Comparison of ENCODE assay signal across 9 mouse cellular contexts in the genomic region with DNA sequence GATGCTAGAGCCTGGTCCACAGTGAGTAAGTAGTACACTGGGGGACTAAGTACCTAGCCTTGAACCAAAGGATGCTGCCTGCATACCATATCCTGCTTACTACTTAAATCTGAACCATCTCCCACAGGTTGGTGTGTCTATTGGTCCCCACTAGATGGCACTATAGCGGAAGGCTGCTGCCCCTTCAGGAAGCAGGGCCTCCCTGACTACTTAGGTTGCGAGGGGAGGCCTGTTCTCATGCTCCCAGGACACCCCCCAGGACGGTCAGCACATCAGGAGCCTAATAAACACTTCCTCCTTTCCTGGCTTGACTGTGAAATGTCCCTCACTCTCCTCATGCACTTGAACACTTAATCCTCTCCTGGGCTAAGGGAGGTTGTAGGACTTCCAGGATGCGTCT. TPM values are rescaled to one million over a fixed set of nuclear protein-coding genes. Genes with fewer than 3 reads are reported as not detected.
DNase-seq lines count a peak whose midpoint lies in the region; ATAC-seq lines count a peak whose summit lies in the region.
"Had no signal": no experiment of that assay in that cellular context is flagged by ENCODE, and none has a peak within 500 bp of the region (broad histone marks: within the 10 kb centered on the region; RNA-seq: fewer than 3 reads in every experiment).

No protein-coding gene starts in this region.

- no peaks in the 10 kb centered on the region for H3K4me1 ChIP-seq in hindbrain, embryonic 11.5 days (replicated peaks; ENCODE audit: control insufficient read depth, insufficient read depth, low read length)
- H3K4me1 ChIP-seq in hindbrain, embryonic 16.5 days (ENCODE audit: control insufficient read depth, insufficient read depth, low read depth, low read length): peaks cover 16% of the 10 kb centered on the region
- H3K4me1 ChIP-seq in forebrain, embryonic 13.5 days: peaks cover 16% of the 10 kb centered on the region

- peaks cover 22% of the 10 kb centered on the region for H3K27me3 ChIP-seq in hindbrain, embryonic 11.5 days (ENCODE audit: control insufficient read depth, insufficient read depth, low read length)
- H3K27me3 ChIP-seq in hindbrain, embryonic 16.5 days (replicated peaks; ENCODE audit: control insufficient read depth, insufficient read depth, low read length): no peaks in the 10 kb centered on the region
- H3K27me3 ChIP-seq in forebrain, embryonic 13.5 days: peaks cover 29% of the 10 kb centered on the region

- H3K4me2 ChIP-seq in hindbrain, embryonic 11.5 days (replicated peaks; ENCODE audit: low read depth, low read length): no peak overlapping the region
- H3K4me2 ChIP-seq in hindbrain, embryonic 16.5 days (ENCODE audit: low read length): no peak overlapping the region
- no peak overlapping the region for H3K4me2 ChIP-seq in forebrain, embryonic 13.5 days
- H3K4me2 ChIP-seq: midbrain, embryonic 12.5 days had no signal

- 36% methylated on average over 4 of the region's 4 CpGs for WGBS in hindbrain, embryonic 11.5 days
- 39% methylated on average over 4 of the region's 4 CpGs for WGBS in hindbrain, embryonic 16.5 days
- WGBS in forebrain, embryonic 13.5 days: 46% methylated on average over 4 of the region's 4 CpGs

- no peak for ATAC-seq in hindbrain, embryonic 11.5 days (ENCODE audit: low FRiP score)
- no peak for ATAC-seq in hindbrain, embryonic 16.5 days
- ATAC-seq in monocyte, adult 5-6 weeks (replicated peaks; ENCODE audit: insufficient number of reproducible peaks, low FRiP score, low TSS enrichment, poor library complexity, severe bottlenecking): peak; percentile 69
- no peak for ATAC-seq in forebrain, embryonic 13.5 days

- peaks cover 37% of the 10 kb centered on the region for H3K36me3 ChIP-seq in hindbrain, embryonic 11.5 days (ENCODE audit: control insufficient read depth, insufficient read depth, low read length)
- H3K36me3 ChIP-seq in hindbrain, embryonic 16.5 days (ENCODE audit: control insufficient read depth, insufficient read depth, low read length): peaks cover 68% of the 10 kb centered on the region
- peaks cover 80% of the 10 kb centered on the region for H3K36me3 ChIP-seq in forebrain, embryonic 13.5 days (ENCODE audit: poor library complexity, severe bottlenecking)

- no peak overlapping the region for H3K27ac ChIP-seq in hindbrain, embryonic 11.5 days (ENCODE audit: low read depth, low read length)
- no peak overlapping the region for H3K27ac ChIP-seq in hindbrain, embryonic 16.5 days (ENCODE audit: low read depth, low read length)
- no peak overlapping the region for H3K27ac ChIP-seq in forebrain, embryonic 13.5 days
- H3K27ac ChIP-seq: midbrain, embryonic 12.5 days had no signal

- H3K4me3 ChIP-seq in hindbrain, embryonic 11.5 days (ENCODE audit: low read depth, low read length): no peak overlapping the region
- no peak overlapping the region for H3K4me3 ChIP-seq in hindbrain, embryonic 16.5 days (ENCODE audit: low read length)
- H3K4me3 ChIP-seq in forebrain, embryonic 13.5 days: no peak overlapping the region
- H3K4me3 ChIP-seq: midbrain, embryonic 12.5 days had no signal

- no peaks in the 10 kb centered on the region for H3K9me3 ChIP-seq in hindbrain, embryonic 11.5 days (ENCODE audit: control insufficient read depth, low read length)
- no peaks in the 10 kb centered on the region for H3K9me3 ChIP-seq in hindbrain, embryonic 16.5 days (ENCODE audit: control insufficient read depth, low read length)
- H3K9me3 ChIP-seq in forebrain, embryonic 13.5 days (replicated peaks): no peaks in the 10 kb centered on the region
- H3K9me3 ChIP-seq: midbrain, embryonic 12.5 days had no signal

- no peak overlapping the region for H3K9ac ChIP-seq in hindbrain, embryonic 11.5 days (ENCODE audit: low read depth, low read length)
- H3K9ac ChIP-seq in hindbrain, embryonic 16.5 days (ENCODE audit: low read depth, low read length): no peak overlapping the region
- no peak overlapping the region for H3K9ac ChIP-seq in forebrain, embryonic 13.5 days
- H3K9ac ChIP-seq: midbrain, embryonic 12.5 days had no signal

- peak; percentile 64 for DNase-seq in hindbrain, embryonic 11.5 days (ENCODE audit: low spot score)
- DNase-seq in B cell, adult 2 months: peak; percentile 75
- peak; percentile 69 for DNase-seq in MN1 (ENCODE audit: low spot score)
- DNase-seq in embryo, embryonic 10.5 days (ENCODE audit: low spot score): peak; percentile 76
- peak; percentile 58 to 71 for DNase-seq in kidney, postnatal 36 days

RNA-seq across cellular contexts. Expression of a gene that starts 4.0 kb away (rescaled TPM):
- polyA plus RNA-seq in hindbrain, embryonic 11.5 days (2014; fragmentation: Nextera tagmentation; extraction: Ambion mirVana): 0.60 and 0.86 TPM in 2 replicates
- polyA plus RNA-seq in hindbrain, embryonic 16.5 days (2015; fragmentation: Nextera tagmentation; extraction: Ambion mirVana): 19.0 TPM in 2 replicates
- 3.0 to 4.3 TPM (median 4.1 TPM) in 3 replicates for total RNA-seq in monocyte, adult 5-6 weeks (2017)
- polyA plus RNA-seq in forebrain, embryonic 13.5 days (2015; fragmentation: Nextera tagmentation; extraction: Ambion mirVana): 1.1 and 1.3 TPM in 2 replicates

RNA-seq across cellular contexts. Expression of a gene that starts 15.8 kb away (rescaled TPM):
- polyA plus RNA-seq in hindbrain, embryonic 11.5 days (2014; fragmentation: Nextera tagmentation; extraction: Ambion mirVana): 0.56 and 1.4 TPM in 2 replicates
- 0.61 and 0.75 TPM in 2 replicates for polyA plus RNA-seq in hindbrain, embryonic 16.5 days (2015; fragmentation: Nextera tagmentation; extraction: Ambion mirVana)
- 0.49 to 1.9 TPM (median 0.57 TPM) in 3 replicates for total RNA-seq in monocyte, adult 5-6 weeks (2017)
- not detected in 2 replicates for polyA plus RNA-seq in forebrain, embryonic 13.5 days (2015; fragmentation: Nextera tagmentation; extraction: Ambion mirVana)

RNA-seq across cellular contexts. Expression of a gene that starts 24.9 kb away (rescaled TPM):
- polyA plus RNA-seq in hindbrain, embryonic 11.5 days (2014; fragmentation: Nextera tagmentation; extraction: Ambion mirVana): 120 and 125 TPM in 2 replicates
- polyA plus RNA-seq in hindbrain, embryonic 16.5 days (2015; fragmentation: Nextera tagmentation; extraction: Ambion mirVana): 203 and 222 TPM in 2 replicates
- total RNA-seq in monocyte, adult 5-6 weeks (2017): 60.2 to 141 TPM (median 71.3 TPM) in 3 replicates
- polyA plus RNA-seq in forebrain, embryonic 13.5 days (2015; fragmentation: Nextera tagmentation; extraction: Ambion mirVana): 171 and 189 TPM in 2 replicates

RNA-seq across cellular contexts. Expression of a gene that starts 54.3 kb away (rescaled TPM):
- 6.3 and 8.6 TPM in 2 replicates for polyA plus RNA-seq in hindbrain, embryonic 11.5 days (2014; fragmentation: Nextera tagmentation; extraction: Ambion mirVana)
- polyA plus RNA-seq in hindbrain, embryonic 16.5 days (2015; fragmentation: Nextera tagmentation; extraction: Ambion mirVana): 0.43 and 0.95 TPM in 2 replicates
- 0.29 TPM in 1 of 3 replicates, not detected in the others for total RNA-seq in monocyte, adult 5-6 weeks (2017)
- 0.08 TPM in 1 of 2 replicates, not detected in the other for polyA plus RNA-seq in forebrain, embryonic 13.5 days (2015; fragmentation: Nextera tagmentation; extraction: Ambion mirVana)
